ENCODE assay signal across 23 mouse cellular contexts in the genomic region with DNA sequence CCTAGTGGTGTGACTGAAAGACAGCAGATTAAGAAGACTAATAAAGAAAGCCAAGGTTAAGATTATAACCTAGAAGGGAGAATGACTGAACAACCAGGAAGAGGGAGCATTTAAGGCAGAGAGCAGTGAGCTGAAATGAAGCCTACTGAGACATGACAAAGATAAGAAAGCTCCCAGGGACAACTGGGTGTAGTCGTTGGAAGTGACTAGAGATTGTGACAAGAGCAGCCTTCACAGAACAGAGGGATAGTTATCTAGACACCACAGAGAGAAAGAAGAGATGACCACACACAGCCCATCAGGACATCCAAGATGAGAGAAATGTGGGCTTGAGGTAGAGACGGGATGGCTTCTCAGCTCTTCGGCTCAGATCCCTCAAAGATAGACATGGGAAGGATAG. TPM values are rescaled to one million over a fixed set of nuclear protein-coding genes. Genes with fewer than 3 reads are reported as not detected.
DNase-seq lines count a peak whose midpoint lies in the region; ATAC-seq lines count a peak whose summit lies in the region.
"Had no signal": no experiment of that assay in that cellular context is flagged by ENCODE, and none has a peak within 500 bp of the region (broad histone marks: within the 10 kb centered on the region; RNA-seq: fewer than 3 reads in every experiment).

No protein-coding gene starts in this region.

- H3K27ac ChIP-seq in liver, embryonic 12.5 days: no peak overlapping the region
- H3K27ac ChIP-seq in liver, embryonic 15.5 days (replicated peaks): no peak overlapping the region
- no peak overlapping the region for H3K27ac ChIP-seq in neural tube, embryonic 15.5 days (replicated peaks)
- H3K27ac ChIP-seq: embryonic facial prominence, embryonic 10.5 days; embryonic facial prominence, embryonic 12.5 days; forebrain, embryonic 13.5 days had no signal

- H3K4me2 ChIP-seq in liver, embryonic 12.5 days: peak overlapping the region; percentile 2; the same call in 1 of the 2 replicates
- H3K4me2 ChIP-seq in liver, embryonic 15.5 days: no peak overlapping the region
- H3K4me2 ChIP-seq in neural tube, embryonic 15.5 days: no peak overlapping the region
- H3K4me2 ChIP-seq: embryonic facial prominence, embryonic 12.5 days; forebrain, embryonic 13.5 days had no signal

- no peak overlapping the region for H3K4me3 ChIP-seq in liver, embryonic 12.5 days
- H3K4me3 ChIP-seq in liver, embryonic 15.5 days (replicated peaks): no peak overlapping the region
- no peak overlapping the region for H3K4me3 ChIP-seq in neural tube, embryonic 15.5 days (replicated peaks)
- H3K4me3 ChIP-seq: embryonic facial prominence, embryonic 10.5 days; embryonic facial prominence, embryonic 12.5 days; forebrain, embryonic 13.5 days had no signal

- intact Hi-C loops in heart, postnatal 36 days (cut with DNase I): no loop called here

- DNase-seq in heart, adult 11 months: peak; percentile 57
- no peak for DNase-seq in heart, postnatal 36 days
- DNase-seq in liver: no peak
- no peak for DNase-seq in urinary bladder, adult 2 months (ENCODE audit: low spot score)
- DNase-seq: adrenal gland, adult 8-10 months; adrenal gland, postnatal 14 days; B cell, adult 2 months; cerebellum, adult 11-12 months; cerebellum, adult 2 months; cerebellum, adult 9-10 months; cerebellum, postnatal 10 days; cerebellum, postnatal 25 days had no signal

- H3K36me3 ChIP-seq in liver, embryonic 12.5 days: no peaks in the 10 kb centered on the region
- H3K36me3 ChIP-seq in liver, embryonic 15.5 days (replicated peaks): no peaks in the 10 kb centered on the region
- H3K36me3 ChIP-seq in neural tube, embryonic 15.5 days: no peaks in the 10 kb centered on the region
- H3K36me3 ChIP-seq: embryonic facial prominence, embryonic 10.5 days; embryonic facial prominence, embryonic 12.5 days; G1E had no signal

- no peaks in the 10 kb centered on the region for H3K27me3 ChIP-seq in liver, embryonic 12.5 days (replicated peaks)
- no peaks in the 10 kb centered on the region for H3K27me3 ChIP-seq in liver, embryonic 15.5 days
- H3K27me3 ChIP-seq in neural tube, embryonic 15.5 days (replicated peaks): no peaks in the 10 kb centered on the region
- H3K27me3 ChIP-seq: CH12.LX; embryonic facial prominence, embryonic 12.5 days; forebrain, embryonic 13.5 days; Patski had no signal

- ATAC-seq in liver, embryonic 12.5 days: peak; percentile 86
- peak; percentile 58 for ATAC-seq in liver, embryonic 15.5 days (ENCODE audit: insufficient read depth)
- no peak for ATAC-seq in neural tube, embryonic 15.5 days (ENCODE audit: low FRiP score)
- ATAC-seq: activated CD4-positive, CD25-positive, alpha-beta regulatory T cell, adult 4 months; CD4-positive, CD25-positive, alpha-beta regulatory T cell, adult 4 months; forebrain, embryonic 13.5 days; Patski had no signal

- H3K4me1 ChIP-seq in liver, embryonic 12.5 days: peaks cover 14% of the 10 kb centered on the region
- H3K4me1 ChIP-seq in liver, embryonic 15.5 days (replicated peaks): peaks cover 9% of the 10 kb centered on the region
- no peaks in the 10 kb centered on the region for H3K4me1 ChIP-seq in neural tube, embryonic 15.5 days
- H3K4me1 ChIP-seq: embryonic facial prominence, embryonic 10.5 days; embryonic facial prominence, embryonic 12.5 days; forebrain, embryonic 13.5 days had no signal

- 25% methylated on average over 3 of the region's 3 CpGs for WGBS in liver, embryonic 12.5 days (ENCODE audit: insufficient replicate concordance)
- WGBS in liver, embryonic 15.5 days (ENCODE audit: insufficient replicate concordance): 19% methylated on average over 3 of the region's 3 CpGs
- 94% methylated on average over 3 of the region's 3 CpGs for WGBS in neural tube, embryonic 15.5 days

- H3K9me3 ChIP-seq in liver, embryonic 12.5 days (replicated peaks): no peaks in the 10 kb centered on the region
- H3K9me3 ChIP-seq in liver, embryonic 15.5 days (replicated peaks): no peaks in the 10 kb centered on the region
- no peaks in the 10 kb centered on the region for H3K9me3 ChIP-seq in neural tube, embryonic 15.5 days (replicated peaks)
- H3K9me3 ChIP-seq: embryonic facial prominence, embryonic 10.5 days; embryonic facial prominence, embryonic 12.5 days; forebrain, embryonic 13.5 days; G1E had no signal

- H3K9ac ChIP-seq in liver, embryonic 12.5 days: no peak overlapping the region
- no peak overlapping the region for H3K9ac ChIP-seq in liver, embryonic 15.5 days
- H3K9ac ChIP-seq in neural tube, embryonic 15.5 days (replicated peaks): no peak overlapping the region
- H3K9ac ChIP-seq: embryonic facial prominence, embryonic 12.5 days; forebrain, embryonic 13.5 days had no signal

RNA-seq across cellular contexts. Expression of a gene that starts 29.4 kb away (rescaled TPM):
- under 1 TPM; 0.36 to 0.98 TPM for total RNA-seq in heart, postnatal 36 days (2021)
- 0.16 and 0.20 TPM in 2 replicates for polyA plus RNA-seq in liver, embryonic 12.5 days (2016; fragmentation: Nextera tagmentation; extraction: Ambion mirVana)
- polyA plus RNA-seq in liver, embryonic 15.5 days (2015; fragmentation: Nextera tagmentation; extraction: Ambion mirVana): 0.03 and 0.10 TPM in 2 replicates
- 0.69 and 6.5 TPM in 2 replicates for polyA plus RNA-seq in neural tube, embryonic 15.5 days (2015; fragmentation: Nextera tagmentation; extraction: Ambion mirVana)
- polyA plus RNA-seq in urinary bladder, adult 2 months (2012; rRNA removed): 0.32 and 0.44 TPM in 2 replicates
- polyA plus RNA-seq: activated CD4-positive, CD25-positive, alpha-beta regulatory T cell, adult 4 months had no signal
